ENCODE assay signal across 8 mouse cellular contexts in the genomic region with DNA sequence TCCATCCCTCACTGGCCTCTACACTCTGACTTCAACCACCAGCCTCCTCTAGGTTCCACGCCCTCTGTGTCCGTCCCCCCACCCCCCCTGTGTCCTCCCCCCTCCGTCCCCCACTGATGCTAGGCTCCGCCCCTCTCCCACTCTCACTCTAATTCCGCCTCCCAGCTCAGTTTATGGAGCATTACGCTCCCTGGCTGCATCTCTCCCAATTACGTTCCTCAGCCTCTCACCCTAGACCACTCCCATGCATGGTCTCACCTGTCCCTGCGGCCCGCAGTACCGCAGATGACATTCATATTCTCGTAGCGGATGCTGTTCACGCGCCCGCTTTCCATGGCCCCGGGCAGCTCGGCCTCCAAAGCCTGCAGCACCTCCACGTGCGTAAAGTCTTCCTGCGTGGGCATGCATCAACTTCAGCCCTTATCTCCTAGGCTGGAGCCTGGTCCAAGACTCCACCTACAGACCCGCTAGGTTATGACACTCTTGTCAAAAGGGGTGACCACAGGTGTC. TPM values are rescaled to one million over a fixed set of nuclear protein-coding genes. Genes with fewer than 3 reads are reported as not detected.
DNase-seq lines count a peak whose midpoint lies in the region; ATAC-seq and TF ChIP-seq lines count a peak whose summit lies in the region.
"Had no signal": no experiment of that assay in that cellular context is flagged by ENCODE, and none has a peak within 500 bp of the region (broad histone marks: within the 10 kb centered on the region; RNA-seq: fewer than 3 reads in every experiment).

No protein-coding gene starts in this region.

- TF ChIP-seq POLR2A in cerebellum, adult 2 months (IDR thresholded peaks at IDR 0.05; ENCODE audit: borderline replicate concordance, insufficient read depth, low read length), result no peak

- H3K9me3 ChIP-seq in lung, embryonic 14.5 days (ENCODE audit: low read depth, low read length), result no peaks in the 10 kb centered on the region
- H3K9me3 ChIP-seq in forebrain, embryonic 14.5 days (replicated peaks; ENCODE audit: control insufficient read depth, low read length), result no peaks in the 10 kb centered on the region
- H3K9me3 ChIP-seq in liver, embryonic 15.5 days (replicated peaks), result no peaks in the 10 kb centered on the region

- peaks cover 14% of the 10 kb centered on the region for H3K4me1 ChIP-seq in lung, embryonic 14.5 days (ENCODE audit: insufficient read depth)
- 0 out of 2 replicates have a peak, but pooled peaks cover 3% of the 10 kb centered on the region for H3K4me1 ChIP-seq in cerebellum, adult 2 months (ENCODE audit: control insufficient read depth, insufficient read depth, low read length)
- H3K4me1 ChIP-seq in forebrain, embryonic 14.5 days (ENCODE audit: control insufficient read depth, insufficient read depth, low read length), result peaks cover 13% of the 10 kb centered on the region
- peaks cover 14% of the 10 kb centered on the region for H3K4me1 ChIP-seq in liver, embryonic 15.5 days (replicated peaks)

- H3K36me3 ChIP-seq in lung, embryonic 14.5 days (ENCODE audit: insufficient read depth), result no peaks in the 10 kb centered on the region
- H3K36me3 ChIP-seq in forebrain, embryonic 14.5 days (ENCODE audit: control insufficient read depth, insufficient read depth, low read length), result no peaks in the 10 kb centered on the region
- no peaks in the 10 kb centered on the region for H3K36me3 ChIP-seq in liver, embryonic 15.5 days (replicated peaks)

- H3K9ac ChIP-seq in lung, embryonic 14.5 days, result no peak overlapping the region
- H3K9ac ChIP-seq in forebrain, embryonic 14.5 days (ENCODE audit: low read length), result peak overlapping the region; percentile 67; the same call in 1 of the 2 replicates
- no peak overlapping the region for H3K9ac ChIP-seq in liver, embryonic 15.5 days

- 7% methylated on average over 21 of the region's 21 CpGs for WGBS in lung, embryonic 14.5 days
- 2% methylated on average over 21 of the region's 21 CpGs for WGBS in cerebellum, adult 2 months
- 8% methylated on average over 21 of the region's 21 CpGs for WGBS in forebrain, embryonic 14.5 days
- whole genome bisulfite sequencing in liver, embryonic 15.5 days (ENCODE audit: insufficient replicate concordance), result 15% methylated on average over 21 of the region's 21 CpGs

- peak; percentile 13; the same call in 1 of the 2 replicates for TF ChIP-seq CTCF in lung, embryonic 14.5 days (IDR thresholded peaks at IDR 0.05; ENCODE audit: low read depth)
- peak; percentile 38; the same call in 1 of the 2 replicates for TF ChIP-seq CTCF in cerebellum, adult 2 months (IDR thresholded peaks at IDR 0.05; ENCODE audit: borderline replicate concordance, insufficient read depth, low read depth, low read length)

- intact Hi-C loops in gastrocnemius, postnatal 36 days (cut with DNase I), result no loop called here

- H3K27ac ChIP-seq in lung, embryonic 14.5 days (ENCODE audit: low read depth), result peak overlapping the region; percentile 12; the same call in 1 of the 2 replicates
- H3K27ac ChIP-seq in cerebellum, adult 2 months (ENCODE audit: insufficient read depth, low read length), result peak overlapping the region; percentile 92
- H3K27ac ChIP-seq in forebrain, embryonic 14.5 days (ENCODE audit: low read depth, low read length), result peak overlapping the region; percentile 11; the same call in 1 of the 2 replicates
- H3K27ac ChIP-seq in liver, embryonic 15.5 days (replicated peaks), result no peak overlapping the region

- peaks cover 45% of the 10 kb centered on the region for H3K27me3 ChIP-seq in lung, embryonic 14.5 days (ENCODE audit: insufficient read depth, low read length)
- H3K27me3 ChIP-seq in cerebellum, adult 2 months (ENCODE audit: control insufficient read depth, insufficient read depth, low read length), result no peaks in the 10 kb centered on the region
- H3K27me3 ChIP-seq in forebrain, embryonic 14.5 days (replicated peaks; ENCODE audit: control insufficient read depth, insufficient read depth, low read length), result peaks cover 27% of the 10 kb centered on the region
- H3K27me3 ChIP-seq in liver, embryonic 15.5 days, result peaks cover 71% of the 10 kb centered on the region

- ATAC-seq in lung, embryonic 14.5 days (ENCODE audit: insufficient read depth), result peak; percentile 14; the same call in 1 of the 2 replicates
- peak; percentile 4 for ATAC-seq in forebrain, embryonic 14.5 days
- ATAC-seq in liver, embryonic 15.5 days (ENCODE audit: insufficient read depth), result 0 out of 2 replicates have a peak, but pooled peaks have one; percentile 13

- peak overlapping the region; percentile 43; the same call in 1 of the 2 replicates for H3K4me3 ChIP-seq in lung, embryonic 14.5 days (ENCODE audit: low read depth, low read length)
- H3K4me3 ChIP-seq in cerebellum, adult 2 months (replicated peaks; ENCODE audit: insufficient read depth, low read depth, low read length), result peak overlapping the region; percentile 89
- peak overlapping the region; percentile 47 for H3K4me3 ChIP-seq in forebrain, embryonic 14.5 days (ENCODE audit: low read depth, low read length)
- peak overlapping the region; percentile 51; the same call in 1 of the 2 replicates for H3K4me3 ChIP-seq in liver, embryonic 15.5 days (replicated peaks)

- no peak for DNase-seq in lung, embryonic 14.5 days
- DNase-seq in lung, postnatal 14 days, result no peak
- DNase-seq in cerebellum, adult 2 months, result peak; percentile 67 to 70
- peak; percentile 28 for DNase-seq in forebrain, embryonic 14.5 days (ENCODE audit: low spot score)
- no peak for DNase-seq in urinary bladder, postnatal 14 days (ENCODE audit: low spot score)
- no peak for DNase-seq in gastrocnemius, postnatal 36 days

- peak overlapping the region; percentile 82 for H3K4me2 ChIP-seq in lung, embryonic 14.5 days
- peak overlapping the region; percentile 90 for H3K4me2 ChIP-seq in forebrain, embryonic 14.5 days (ENCODE audit: low read length)
- H3K4me2 ChIP-seq in liver, embryonic 15.5 days, result peak overlapping the region; percentile 77; the same call in 1 of the 2 replicates

RNA-seq across cellular contexts. Expression of a gene that starts 23.1 kb away (rescaled TPM):
- polyA plus RNA-seq in lung, embryonic 14.5 days (2014; fragmentation: Nextera tagmentation; extraction: Ambion mirVana), result 2.0 and 2.9 TPM in 2 replicates
- polyA plus RNA-seq in cerebellum, adult 2 months (2012; rRNA removed), result 125 and 130 TPM in 2 replicates
- polyA plus RNA-seq in forebrain, embryonic 14.5 days (2014; fragmentation: Nextera tagmentation; extraction: Ambion mirVana), result 19.0 and 25.3 TPM in 2 replicates
- not detected in 2 replicates for polyA plus RNA-seq in liver, embryonic 15.5 days (2015; fragmentation: Nextera tagmentation; extraction: Ambion mirVana)
- total RNA-seq in gastrocnemius, postnatal 36 days (2021), result 1 to 10 TPM; 1.6 to 2.1 TPM
- total RNA-seq: neutrophil, adult 5-6 weeks had no signal

RNA-seq across cellular contexts. Expression of a gene that starts 24.8 kb away (rescaled TPM):
- 0.71 and 1.2 TPM in 2 replicates for polyA plus RNA-seq in lung, embryonic 14.5 days (2014; fragmentation: Nextera tagmentation; extraction: Ambion mirVana)
- 3.1 and 3.8 TPM in 2 replicates for polyA plus RNA-seq in cerebellum, adult 2 months (2012; rRNA removed)
- 0.63 and 0.86 TPM in 2 replicates for polyA plus RNA-seq in forebrain, embryonic 14.5 days (2014; fragmentation: Nextera tagmentation; extraction: Ambion mirVana)
- 0.16 TPM in 1 of 2 replicates, not detected in the other for polyA plus RNA-seq in liver, embryonic 15.5 days (2015; fragmentation: Nextera tagmentation; extraction: Ambion mirVana)
- total RNA-seq in gastrocnemius, postnatal 36 days (2021), result not detected
- total RNA-seq: neutrophil, adult 5-6 weeks had no signal

RNA-seq across cellular contexts. Expression of a gene that starts 50.8 kb away (rescaled TPM):
- polyA plus RNA-seq in lung, embryonic 14.5 days (2014; fragmentation: Nextera tagmentation; extraction: Ambion mirVana), result 1.3 and 1.6 TPM in 2 replicates
- polyA plus RNA-seq in cerebellum, adult 2 months (2012; rRNA removed), result 51.4 and 60.7 TPM in 2 replicates
- polyA plus RNA-seq in forebrain, embryonic 14.5 days (2014; fragmentation: Nextera tagmentation; extraction: Ambion mirVana), result 9.5 and 15.1 TPM in 2 replicates
- polyA plus RNA-seq in liver, embryonic 15.5 days (2015; fragmentation: Nextera tagmentation; extraction: Ambion mirVana), result 0.05 and 0.06 TPM in 2 replicates
- total RNA-seq in gastrocnemius, postnatal 36 days (2021), result under 1 TPM; 0.27 to 0.28 TPM

RNA-seq across cellular contexts. Expression of a gene that starts 54.1 kb away (rescaled TPM):
- 1.8 TPM in 2 replicates for polyA plus RNA-seq in lung, embryonic 14.5 days (2014; fragmentation: Nextera tagmentation; extraction: Ambion mirVana)
- polyA plus RNA-seq in cerebellum, adult 2 months (2012; rRNA removed), result 2.4 and 3.0 TPM in 2 replicates
- 3.7 and 4.5 TPM in 2 replicates for polyA plus RNA-seq in forebrain, embryonic 14.5 days (2014; fragmentation: Nextera tagmentation; extraction: Ambion mirVana)
- 0.54 and 0.63 TPM in 2 replicates for polyA plus RNA-seq in liver, embryonic 15.5 days (2015; fragmentation: Nextera tagmentation; extraction: Ambion mirVana)
- 1 to 10 TPM; 1.6 to 2.2 TPM for total RNA-seq in gastrocnemius, postnatal 36 days (2021)

Comparison
In these comparisons a context has a peak if more than half of its experiments do, and no peak if none do; other contexts are left out.
1. DNase-seq: peak in cerebellum, adult 2 months (2 of 2) and forebrain, embryonic 14.5 days (single experiment); none in lung, embryonic 14.5 days (single experiment), lung, postnatal 14 days (single experiment), urinary bladder, postnatal 14 days (single experiment) and gastrocnemius, postnatal 36 days (0 of 2).
2. Peak in every context shown above with its lines, with median percentiles within 50 percentile points of each other: ATAC-seq, H3K4me2 ChIP-seq and H3K4me3 ChIP-seq.